Mouse (Mus musculus): ENCODE data around the gene Cdk18. TPM values are rescaled to one million over a fixed set of nuclear protein-coding genes. Genes with fewer than 3 reads are reported as not detected.

Gene Cdk18
- polyA plus RNA-seq, 2 experiments from 2014 or later: not detected

GRCm38 (mm10) chr1:132109368-132109767, 30.1 kb downstream of the Cdk18 start:
- ATAC-seq: no peak

GRCm38 (mm10) chr1:132104353-132104752, 35.1 kb downstream of the Cdk18 start:
- ATAC-seq: no peak

GRCm38 (mm10) chr1:132101953-132102697, 37.4 kb downstream of the Cdk18 start:
- no peak for ATAC-seq

- ATAC-seq: no peak
These were observed 39.7 kb downstream of the Cdk18 start for GRCm38 (mm10) chr1:132099775-132100174.

GRCm38 (mm10) chr1:132099016-132099415, 40.5 kb downstream of the Cdk18 start:
- no peak for ATAC-seq

GRCm38 (mm10) chr1:132098076-132098475, 41.4 kb downstream of the Cdk18 start:
- no peak for ATAC-seq

- no peak for ATAC-seq
These were observed 44.0 kb downstream of the Cdk18 start for GRCm38 (mm10) chr1:132095356-132096004.

- ATAC-seq: no peak
These were observed 46.2 kb downstream of the Cdk18 start for GRCm38 (mm10) chr1:132093269-132093668.

- ATAC-seq: no peak
These were observed 49.2 kb downstream of the Cdk18 start for GRCm38 (mm10) chr1:132090266-132090665.

GRCm38 (mm10) chr1:132089767-132090166, 49.7 kb downstream of the Cdk18 start:
- no peak for ATAC-seq

- ATAC-seq: no peak
These were observed 51.3 kb downstream of the Cdk18 start for GRCm38 (mm10) chr1:132088181-132088671.

- ATAC-seq: no peak
These were observed 54.1 kb downstream of the Cdk18 start for GRCm38 (mm10) chr1:132085181-132086049.

GRCm38 (mm10) chr1:132078413-132078812, 61.1 kb downstream of the Cdk18 start:
- ATAC-seq: no peak

- ATAC-seq: no peak
These were observed 63.9 kb downstream of the Cdk18 start for GRCm38 (mm10) chr1:132075576-132075975.

GRCm38 (mm10) chr1:132070659-132071058, 68.8 kb downstream of the Cdk18 start:
- ATAC-seq: no peak

- no peak for ATAC-seq
These were observed 70.0 kb downstream of the Cdk18 start for GRCm38 (mm10) chr1:132069436-132069835.

- ATAC-seq: no peak
These were observed 71.9 kb downstream of the Cdk18 start, which contains the start of gene Mfsd4a for GRCm38 (mm10) chr1:132067261-132068255. Mfsd4a (minus strand) TSS chr1:132068062.

GRCm38 (mm10) chr1:132065475-132066172, 73.9 kb downstream of the Cdk18 start:
- no peak for ATAC-seq

GRCm38 (mm10) chr1:132065001-132065400, 74.5 kb downstream of the Cdk18 start:
- no peak for ATAC-seq

GRCm38 (mm10) chr1:132063096-132063495, 76.4 kb downstream of the Cdk18 start:
- ATAC-seq: no peak
